Mouse (Mus musculus) C2C12 (cell line): Measurements from ENCODE around the gene Rbms3. TPM values are rescaled to one million over a fixed set of nuclear protein-coding genes. Genes with fewer than 3 reads are reported as not detected.

Experiments
- H3K27me3 ChIP-seq: one replicate; pipeline ENCODE4 v1.6.1; 2011; ENCODE audit not compliant: control insufficient read depth, insufficient read depth, insufficient read length
- H3K36me3 ChIP-seq: one replicate; pipeline ENCODE4 v1.6.1; 2011; ENCODE audit not compliant: control insufficient read depth, insufficient read depth
- H3K4me3 ChIP-seq: one replicate; pipeline ENCODE4 v1.5.1; 2011; ENCODE audit warnings: mild to moderate bottlenecking, control low read depth; ENCODE audit not compliant: poor library complexity, insufficient read depth, severe bottlenecking
- H3K79me2 ChIP-seq: one replicate; pipeline ENCODE4 v1.6.1; 2011; ENCODE audit not compliant: control insufficient read depth, insufficient read depth
- H3K79me3 ChIP-seq: one replicate; pipeline ENCODE4 v1.6.1; 2011; ENCODE audit warnings: low read depth, control low read depth
- H3ac ChIP-seq: one replicate; pipeline ENCODE3; 2011; ENCODE audit warnings: low read depth; ENCODE audit not compliant: control insufficient read depth, insufficient read length
- CEBPB ChIP-seq: IDR thresholded peaks from one replicate; pipeline ENCODE4 v1.6.1; 2011; ENCODE audit warnings: low read depth, mild to moderate bottlenecking, control low read depth, moderate library complexity
- CTCF ChIP-seq: IDR thresholded peaks from one replicate; pipeline ENCODE4 v1.5.1; 2011; ENCODE audit not compliant: control insufficient read depth, insufficient read depth, insufficient read length
- FOSL1 ChIP-seq: IDR thresholded peaks from one replicate; pipeline ENCODE4 v1.8.0; 2011; ENCODE audit warnings: mild to moderate bottlenecking, low read length; ENCODE audit not compliant: poor library complexity, insufficient read depth, severe bottlenecking
- MAX ChIP-seq: IDR thresholded peaks from one replicate; pipeline ENCODE4 v1.6.1; 2011; ENCODE audit warnings: mild to moderate bottlenecking, control low read depth
- MYOD1 ChIP-seq: IDR thresholded peaks from one replicate; pipeline ENCODE4 v1.6.1; 2011; ENCODE audit warnings: low read depth; ENCODE audit not compliant: control insufficient read depth, insufficient read length
- MYOG ChIP-seq: IDR thresholded peaks from one replicate; pipeline ENCODE4 v1.6.1; 2011; ENCODE audit not compliant: control insufficient read depth, insufficient read length; ENCODE audit errors: extremely low read depth
- USF1 ChIP-seq: IDR thresholded peaks from one replicate; pipeline ENCODE4 v1.6.1; 2011; ENCODE audit warnings: low read depth, mild to moderate bottlenecking, control low read depth, moderate library complexity
- polyA plus RNA-seq: library from polyadenylated mRNA; unstranded; fragments of >200 nt; fragmentation: generic; extraction: Trizol; gene quantifications from one replicate; pipeline ENCODE4 v1.2.1, GENCODE M21; 2012; ENCODE audit warnings: missing spikeins

Rbms3 gene
- polyA plus RNA-seq, 1 experiment: 2.7 TPM

DNA sequence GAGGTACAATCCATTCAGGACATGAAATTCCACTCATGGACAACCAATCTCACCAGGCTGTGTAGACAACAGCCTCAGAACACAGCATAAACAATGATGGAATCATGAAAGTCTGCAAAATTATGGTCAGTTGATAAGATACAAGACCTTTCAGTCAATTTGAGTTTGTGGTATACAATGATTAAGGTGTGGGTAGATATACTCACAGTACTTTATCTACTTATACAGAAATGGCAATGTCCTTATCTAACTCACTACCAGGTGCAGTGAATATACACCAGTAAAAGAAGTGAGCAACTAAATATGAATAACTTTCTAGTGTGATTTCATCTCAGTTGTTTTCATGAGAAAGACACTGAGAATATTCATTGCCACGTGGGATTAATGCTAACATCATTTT is 796.9 kb downstream of the Rbms3 start:
- Histone ChIP-seq H3K79me2 (no peaks in the 10 kb centered on the region), H3ac (no peak overlapping the region), H3K36me3 (no peaks in the 10 kb centered on the region), H3K79me3 (no peaks in the 10 kb centered on the region), H3K27me3 (no peaks in the 10 kb centered on the region), H3K4me3 (no peak overlapping the region)
- TF ChIP-seq USF1 (no peak), FOSL1 (no peak), MAX (no peak), CTCF (no peak), CEBPB (no peak), MYOG (no peak)

DNA sequence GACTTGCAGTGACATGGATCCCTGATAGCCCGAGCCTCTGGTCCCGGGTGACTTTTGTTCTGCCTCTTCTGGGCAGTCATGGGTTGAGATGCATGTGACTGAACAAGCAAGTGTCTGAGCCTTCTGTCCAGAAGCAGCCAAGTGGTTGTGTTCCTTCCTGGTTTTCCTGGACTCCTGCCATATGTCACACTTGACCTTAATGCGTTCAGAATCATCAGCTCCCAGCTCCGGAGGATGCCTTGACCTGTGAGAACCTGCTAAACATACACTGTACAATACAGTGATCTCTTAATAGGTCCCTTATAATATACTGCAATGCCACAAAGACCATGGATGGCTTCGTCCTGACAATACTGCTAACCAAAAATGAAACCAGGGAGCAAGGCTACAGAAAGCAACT is 798.3 kb downstream of the Rbms3 start:
- no peak for TF ChIP-seq FOSL1
- TF ChIP-seq USF1: no peak
- no peak for TF ChIP-seq CEBPB
- TF ChIP-seq MAX: no peak
- no peak for TF ChIP-seq MYOG
- no peak for TF ChIP-seq CTCF
- TF ChIP-seq MYOD1: no peak
- Histone ChIP-seq H3K4me3 (no peak overlapping the region), H3K79me2 (no peaks in the 10 kb centered on the region), H3ac (no peak overlapping the region), H3K27me3 (no peaks in the 10 kb centered on the region), H3K36me3 (no peaks in the 10 kb centered on the region), H3K79me3 (no peaks in the 10 kb centered on the region)

DNA sequence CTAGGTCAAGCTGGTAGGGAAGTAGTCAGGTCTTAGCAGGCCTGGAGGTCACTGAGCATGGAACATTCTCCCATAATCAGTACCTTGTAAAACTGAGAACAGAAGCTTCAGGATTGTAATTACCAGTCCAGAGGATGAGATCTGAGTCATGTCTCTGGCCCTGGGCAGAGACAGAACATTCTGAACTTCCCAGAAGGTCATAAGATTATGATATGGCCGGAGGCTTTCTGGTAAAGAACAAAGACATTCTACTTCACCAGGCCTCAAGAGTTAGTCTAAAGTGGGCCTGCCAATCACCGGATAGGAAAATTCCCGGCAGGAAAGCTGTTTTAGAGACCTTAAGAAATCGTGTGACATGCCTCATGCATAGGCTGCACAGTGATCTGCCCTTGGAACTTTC is 799.8 kb downstream of the Rbms3 start:
- Histone ChIP-seq H3K4me3 (no peak overlapping the region), H3K79me3 (no peaks in the 10 kb centered on the region), H3K27me3 (no peaks in the 10 kb centered on the region), H3K79me2 (no peaks in the 10 kb centered on the region), H3K36me3 (no peaks in the 10 kb centered on the region), H3ac (no peak overlapping the region)
- TF ChIP-seq CTCF: no peak
- TF ChIP-seq USF1: no peak
- TF ChIP-seq MAX: no peak
- no peak for TF ChIP-seq MYOG
- TF ChIP-seq FOSL1: no peak
- no peak for TF ChIP-seq MYOD1
- no peak for TF ChIP-seq CEBPB

DNA sequence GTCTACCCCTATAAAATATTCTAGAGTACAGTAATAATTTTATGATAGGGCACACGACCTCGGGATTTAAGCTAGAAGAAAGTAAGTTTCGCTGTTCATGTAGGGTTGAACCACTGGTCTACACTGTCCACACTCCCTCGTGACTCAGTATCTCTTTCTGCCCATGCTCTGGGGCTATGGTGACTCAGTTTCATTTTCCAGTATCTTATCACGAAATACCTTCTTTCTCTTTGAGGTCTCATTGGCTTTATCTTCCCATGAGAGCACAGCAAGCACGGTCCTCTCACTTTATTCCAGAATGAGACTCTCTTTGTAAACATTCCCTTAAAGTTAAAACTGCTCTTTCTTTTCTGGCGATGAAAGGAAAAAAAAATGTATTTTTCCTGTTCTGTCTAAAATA is 808.1 kb downstream of the Rbms3 start:
- TF ChIP-seq FOSL1: no peak
- no peak for TF ChIP-seq MAX
- TF ChIP-seq MYOD1: no peak
- Histone ChIP-seq H3K27me3 (no peaks in the 10 kb centered on the region), H3ac (no peak overlapping the region), H3K36me3 (no peaks in the 10 kb centered on the region), H3K79me3 (no peaks in the 10 kb centered on the region), H3K4me3 (no peak overlapping the region), H3K79me2 (no peaks in the 10 kb centered on the region)

DNA sequence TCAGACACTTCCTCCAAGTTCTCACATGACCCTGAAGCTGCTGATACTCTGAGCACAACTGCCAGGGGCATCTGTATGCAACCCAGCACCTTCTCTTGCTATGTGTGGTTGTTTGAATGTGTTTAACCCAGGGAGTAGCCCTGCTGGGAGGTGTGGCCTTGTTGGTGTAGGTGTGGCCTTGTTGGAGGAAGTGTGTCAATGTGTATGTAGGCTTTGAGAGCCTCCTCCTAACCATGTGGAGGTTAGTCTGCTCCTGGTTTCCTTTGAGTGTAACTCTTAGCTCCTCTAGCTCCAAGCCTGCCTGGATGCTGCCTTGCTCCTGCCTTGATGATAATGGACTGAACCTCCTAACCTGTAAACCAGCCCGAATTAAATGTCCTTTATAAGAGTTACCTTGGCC is 812.5 kb downstream of the Rbms3 start:
- no peaks in the 10 kb centered on the region for H3K36me3 ChIP-seq
- H3K27me3 ChIP-seq: no peaks in the 10 kb centered on the region
- no peaks in the 10 kb centered on the region for H3K79me2 ChIP-seq
- no peak overlapping the region for H3K4me3 ChIP-seq
- no peak overlapping the region for H3ac ChIP-seq
- TF ChIP-seq FOSL1 (no peak), CEBPB (no peak), USF1 (no peak), MYOG (no peak)
- H3K79me3 ChIP-seq: no peaks in the 10 kb centered on the region

DNA sequence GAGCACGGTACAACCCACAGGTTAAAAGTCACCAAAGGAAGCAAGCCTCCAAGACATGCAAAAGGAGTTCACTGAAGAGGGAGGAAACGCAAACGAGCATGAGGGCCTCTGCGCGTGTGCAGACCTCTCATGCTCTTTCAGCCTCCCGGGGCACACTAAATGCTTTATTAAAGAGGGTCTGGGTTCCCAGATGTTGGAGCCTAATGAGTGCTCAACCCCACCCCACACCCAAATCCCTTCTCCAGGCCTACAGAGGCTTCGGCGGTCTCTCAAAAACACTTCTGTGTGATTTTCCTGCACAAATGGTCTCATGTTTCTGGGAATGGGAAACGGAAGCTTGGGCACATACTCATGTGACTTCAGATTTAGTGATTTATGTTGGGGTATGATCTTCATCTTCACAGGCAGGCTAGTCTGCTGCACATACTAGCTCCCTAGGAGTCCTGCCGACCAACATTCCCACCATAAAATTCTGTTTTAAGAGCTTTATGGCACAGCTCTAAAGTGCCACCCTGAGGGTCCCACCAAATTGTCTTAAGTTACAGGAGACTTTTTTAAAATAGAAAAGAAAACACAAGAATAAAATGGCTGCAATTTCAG is 815.1 kb downstream of the Rbms3 start:
- Histone ChIP-seq H3K27me3 (no peaks in the 10 kb centered on the region), H3K36me3 (no peaks in the 10 kb centered on the region), H3K79me3 (no peaks in the 10 kb centered on the region), H3K79me2 (no peaks in the 10 kb centered on the region), H3K4me3 (no peak overlapping the region), H3ac (no peak overlapping the region)
- TF ChIP-seq MYOD1: no peak
- TF ChIP-seq USF1: no peak
- TF ChIP-seq CTCF: no peak
- TF ChIP-seq MYOG: no peak
- TF ChIP-seq FOSL1: no peak
- no peak for TF ChIP-seq MAX
- TF ChIP-seq CEBPB: no peak
